In genomic region chr9:49714091-49714490, GRCm38 (mm10) we compare ENCODE assay signal across 23 mouse cellular contexts.
A peak's percentile ranks its signal among the peaks of the same experiment; 100 is the strongest.
DNase-seq lines count a peak whose midpoint lies in the region; ATAC-seq lines count a peak whose summit lies in the region.
"Had no signal": no experiment of that assay in that cellular context is flagged by ENCODE, and none has a peak within 500 bp of the region (broad histone marks: within the 10 kb centered on the region; RNA-seq: fewer than 3 reads in every experiment).

No protein-coding gene starts in this region.

- no peak overlapping the region for H3K4me2 ChIP-seq in midbrain, embryonic 11.5 days
- H3K4me2 ChIP-seq in midbrain, embryonic 14.5 days (ENCODE audit: low read length): no peak overlapping the region
- no peak overlapping the region for H3K4me2 ChIP-seq in midbrain, embryonic 15.5 days
- H3K4me2 ChIP-seq in midbrain, embryonic 16.5 days (ENCODE audit: low read length): no peak overlapping the region
- H3K4me2 ChIP-seq: embryonic facial prominence, embryonic 12.5 days; embryonic facial prominence, embryonic 15.5 days; forebrain, embryonic 12.5 days had no signal

- peak; percentile 76 for DNase-seq in heart, adult 11 months
- DNase-seq in heart, adult 9 months (ENCODE audit: low spot score in 2 of 2): no peak
- peak; percentile 69 for DNase-seq in midbrain, embryonic 11.5 days (ENCODE audit: low spot score, missing footprints)
- DNase-seq in midbrain, embryonic 14.5 days: no peak
- DNase-seq: adrenal gland, adult 2 months; adrenal gland, postnatal 10 days; adrenal gland, postnatal 25 days; cerebellum, adult 11 months; cerebellum, adult 18-20 months; cerebellum, adult 8-10 months; cerebellum, adult 9-11 months; cerebellum, postnatal 14 days; cerebellum, postnatal 36 days; embryo, embryonic 11 days had no signal

- no peaks in the 10 kb centered on the region for H3K36me3 ChIP-seq in midbrain, embryonic 11.5 days (ENCODE audit: control insufficient read depth, insufficient read depth, low read length)
- peaks cover 28% of the 10 kb centered on the region for H3K36me3 ChIP-seq in midbrain, embryonic 14.5 days (ENCODE audit: control insufficient read depth, insufficient read depth, low read length)
- no peaks in the 10 kb centered on the region for H3K36me3 ChIP-seq in midbrain, embryonic 15.5 days (replicated peaks)
- no peaks in the 10 kb centered on the region for H3K36me3 ChIP-seq in midbrain, embryonic 16.5 days (ENCODE audit: control insufficient read depth, insufficient read depth, low read length)
- H3K36me3 ChIP-seq: embryonic facial prominence, embryonic 12.5 days; embryonic facial prominence, embryonic 15.5 days; forebrain, embryonic 10.5 days; forebrain, embryonic 12.5 days had no signal

- H3K27ac ChIP-seq in midbrain, embryonic 11.5 days (ENCODE audit: low read depth, low read length): no peak overlapping the region
- H3K27ac ChIP-seq in midbrain, embryonic 14.5 days (replicated peaks; ENCODE audit: low read depth, low read length): no peak overlapping the region
- peak overlapping the region; percentile 39; the same call in 1 of the 2 replicates for H3K27ac ChIP-seq in midbrain, embryonic 15.5 days
- no peak overlapping the region for H3K27ac ChIP-seq in midbrain, embryonic 16.5 days (ENCODE audit: low read length)
- H3K27ac ChIP-seq: embryonic facial prominence, embryonic 12.5 days; embryonic facial prominence, embryonic 15.5 days; forebrain, embryonic 10.5 days; forebrain, embryonic 12.5 days had no signal

- no peaks in the 10 kb centered on the region for H3K9me3 ChIP-seq in midbrain, embryonic 11.5 days (ENCODE audit: control insufficient read depth, low read length)
- no peaks in the 10 kb centered on the region for H3K9me3 ChIP-seq in midbrain, embryonic 14.5 days (ENCODE audit: control insufficient read depth, low read length)
- H3K9me3 ChIP-seq in midbrain, embryonic 15.5 days: no peaks in the 10 kb centered on the region
- H3K9me3 ChIP-seq in midbrain, embryonic 16.5 days (replicated peaks; ENCODE audit: control insufficient read depth, low read length, poor library complexity, severe bottlenecking): no peaks in the 10 kb centered on the region
- H3K9me3 ChIP-seq: embryonic facial prominence, embryonic 12.5 days; embryonic facial prominence, embryonic 15.5 days; forebrain, embryonic 10.5 days; forebrain, embryonic 12.5 days had no signal

- no peaks in the 10 kb centered on the region for H3K4me1 ChIP-seq in midbrain, embryonic 11.5 days (ENCODE audit: control insufficient read depth, insufficient read depth, low read length)
- H3K4me1 ChIP-seq in midbrain, embryonic 14.5 days (ENCODE audit: control insufficient read depth, insufficient read depth, low read length): peaks cover 12% of the 10 kb centered on the region
- peaks cover 20% of the 10 kb centered on the region for H3K4me1 ChIP-seq in midbrain, embryonic 15.5 days
- H3K4me1 ChIP-seq in midbrain, embryonic 16.5 days (ENCODE audit: control insufficient read depth, insufficient read depth, low read length): peaks cover 19% of the 10 kb centered on the region
- H3K4me1 ChIP-seq: embryonic facial prominence, embryonic 15.5 days had no signal

- no peak overlapping the region for H3K4me3 ChIP-seq in midbrain, embryonic 11.5 days (ENCODE audit: low read depth, low read length)
- H3K4me3 ChIP-seq in midbrain, embryonic 14.5 days (replicated peaks; ENCODE audit: low read depth, low read length): no peak overlapping the region
- H3K4me3 ChIP-seq in midbrain, embryonic 15.5 days: no peak overlapping the region
- H3K4me3 ChIP-seq in midbrain, embryonic 16.5 days (ENCODE audit: low read depth, low read length): no peak overlapping the region
- H3K4me3 ChIP-seq: embryonic facial prominence, embryonic 12.5 days; embryonic facial prominence, embryonic 15.5 days; erythroblast, embryonic 14.5 days; forebrain, embryonic 10.5 days; forebrain, embryonic 12.5 days had no signal

- 68% methylated on average over 3 of the region's 3 CpGs for WGBS in midbrain, embryonic 11.5 days
- 35% methylated on average over 3 of the region's 3 CpGs for WGBS in midbrain, embryonic 14.5 days
- 37% methylated on average over 3 of the region's 3 CpGs for WGBS in midbrain, embryonic 15.5 days
- 33% methylated on average over 3 of the region's 3 CpGs for WGBS in midbrain, embryonic 16.5 days

- no peak overlapping the region for H3K9ac ChIP-seq in midbrain, embryonic 11.5 days (ENCODE audit: low read length)
- no peak overlapping the region for H3K9ac ChIP-seq in midbrain, embryonic 14.5 days (replicated peaks; ENCODE audit: low read length)
- H3K9ac ChIP-seq in midbrain, embryonic 15.5 days: no peak overlapping the region
- no peak overlapping the region for H3K9ac ChIP-seq in midbrain, embryonic 16.5 days (ENCODE audit: low read depth, low read length)
- H3K9ac ChIP-seq: embryonic facial prominence, embryonic 12.5 days; embryonic facial prominence, embryonic 15.5 days; forebrain, embryonic 12.5 days had no signal

- no peaks in the 10 kb centered on the region for H3K27me3 ChIP-seq in midbrain, embryonic 11.5 days (ENCODE audit: control insufficient read depth, insufficient read depth, low read length)
- no peaks in the 10 kb centered on the region for H3K27me3 ChIP-seq in midbrain, embryonic 14.5 days (ENCODE audit: control insufficient read depth, insufficient read depth, low read length)
- no peaks in the 10 kb centered on the region for H3K27me3 ChIP-seq in midbrain, embryonic 15.5 days (replicated peaks)
- H3K27me3 ChIP-seq in midbrain, embryonic 16.5 days (ENCODE audit: control insufficient read depth, insufficient read depth, low read depth, low read length): no peaks in the 10 kb centered on the region
- H3K27me3 ChIP-seq: embryonic facial prominence, embryonic 12.5 days; embryonic facial prominence, embryonic 15.5 days; forebrain, embryonic 12.5 days had no signal

- ATAC-seq in midbrain, embryonic 11.5 days (ENCODE audit: low FRiP score): no peak
- ATAC-seq in midbrain, embryonic 14.5 days (ENCODE audit: low FRiP score, low TSS enrichment): no peak
- ATAC-seq in midbrain, embryonic 15.5 days (replicated peaks): no peak
- ATAC-seq in midbrain, embryonic 16.5 days: no peak
- ATAC-seq: forebrain, embryonic 14.5 days; forebrain, embryonic 16.5 days had no signal

Comparison
In these comparisons a context has a peak if more than half of its experiments do, and no peak if none do; other contexts are left out.
1. DNase-seq: peak in heart, adult 11 months (single experiment) and midbrain, embryonic 11.5 days (single experiment); none in heart, adult 9 months (0 of 2) and midbrain, embryonic 14.5 days (single experiment).